Mouse (Mus musculus) kidney, adult 8-10 months (tissue): Measurements from ENCODE around the gene Ube2g1.

Experiments
- DNase-seq, 2 experiments: peaks; one replicate each; pipeline ENCODE4 v3.0.0; 2022

The Ube2g1 gene

GRCm38 (mm10) chr11:72606694-72607407 is at the start of gene Ube2g1:
Gene Ube2g1 (plus strand): TSS chr11:72607283.
- DNase-seq, result peak; percentile 98

- DNase-seq, result no peak
Observed at GRCm38 (mm10) chr11:72558155-72558554, 48.9 kb upstream of the Ube2g1 start.

GRCm38 (mm10) chr11:72560661-72561060 is 46.4 kb upstream of the Ube2g1 start:
- no peak for DNase-seq

- DNase-seq, result peak in 1 of 2 experiments; percentile 30
Observed at GRCm38 (mm10) chr11:72564232-72564807, 42.8 kb upstream of the Ube2g1 start.

- DNase-seq, result no peak
Observed at GRCm38 (mm10) chr11:72566304-72566703, 40.8 kb upstream of the Ube2g1 start.

- no peak for DNase-seq
Observed at GRCm38 (mm10) chr11:72566816-72567338, 40.2 kb upstream of the Ube2g1 start.

GRCm38 (mm10) chr11:72569051-72569450 is 38.0 kb upstream of the Ube2g1 start:
- DNase-seq, result peak in 1 of 2 experiments; percentile 25

- no peak for DNase-seq
Observed at GRCm38 (mm10) chr11:72569671-72570318, 37.3 kb upstream of the Ube2g1 start.

- DNase-seq, result peak; percentile 71 to 88
Observed at GRCm38 (mm10) chr11:72570319-72570979, 36.6 kb upstream of the Ube2g1 start.

GRCm38 (mm10) chr11:72573819-72574218 is 33.3 kb upstream of the Ube2g1 start:
- DNase-seq, result peak; percentile 33 to 51

GRCm38 (mm10) chr11:72576111-72576465 is 31.0 kb upstream of the Ube2g1 start:
- no peak for DNase-seq

GRCm38 (mm10) chr11:72576466-72577351 is 30.4 kb upstream of the Ube2g1 start:
- no peak for DNase-seq

GRCm38 (mm10) chr11:72578471-72578870 is 28.6 kb upstream of the Ube2g1 start:
- DNase-seq, result no peak

GRCm38 (mm10) chr11:72581609-72582447 is 25.3 kb upstream of the Ube2g1 start:
- no peak for DNase-seq

- DNase-seq, result no peak
Observed at GRCm38 (mm10) chr11:72582448-72582705, 24.7 kb upstream of the Ube2g1 start.

- DNase-seq, result no peak
Observed at GRCm38 (mm10) chr11:72583092-72583491, 24.0 kb upstream of the Ube2g1 start.

- DNase-seq, result no peak
Observed at GRCm38 (mm10) chr11:72586570-72586969, 20.5 kb upstream of the Ube2g1 start.

- DNase-seq, result no peak
Observed at GRCm38 (mm10) chr11:72587537-72588233, 19.4 kb upstream of the Ube2g1 start.

- DNase-seq, result no peak
Observed at GRCm38 (mm10) chr11:72595010-72595737, 11.9 kb upstream of the Ube2g1 start.

GRCm38 (mm10) chr11:72597780-72598179 is 9.3 kb upstream of the Ube2g1 start:
- no peak for DNase-seq
